14 mouse cellular contexts compared by ENCODE assay signal in genomic region chr3:106494417-106494950, GRCm38 (mm10). TPM values are rescaled to one million over a fixed set of nuclear protein-coding genes. Genes with fewer than 3 reads are reported as not detected.
DNase-seq lines count a peak whose midpoint lies in the region; ATAC-seq lines count a peak whose summit lies in the region.
"Had no signal": no experiment of that assay in that cellular context is flagged by ENCODE, and none has a peak within 500 bp of the region (broad histone marks: within the 10 kb centered on the region; RNA-seq: fewer than 3 reads in every experiment).

No protein-coding gene starts in this region.

- no peak overlapping the region for H3K9ac ChIP-seq in intestine, embryonic 15.5 days
- no peak overlapping the region for H3K9ac ChIP-seq in kidney, embryonic 16.5 days (replicated peaks; ENCODE audit: low read length)
- H3K9ac ChIP-seq in midbrain, embryonic 16.5 days (ENCODE audit: low read depth, low read length): no peak overlapping the region
- H3K9ac ChIP-seq: limb, embryonic 15.5 days had no signal

- ATAC-seq in erythroblast, adult 5-6 weeks (replicated peaks; ENCODE audit: low FRiP score, poor library complexity, severe bottlenecking): peak; percentile 68
- ATAC-seq in intestine, embryonic 15.5 days: no peak
- peak; percentile 18; the same call in 1 of the 2 replicates for ATAC-seq in megakaryocyte progenitor cell, adult 5-6 weeks (replicated peaks; ENCODE audit: poor library complexity)
- ATAC-seq in kidney, embryonic 16.5 days (ENCODE audit: low FRiP score, low TSS enrichment): no peak
- ATAC-seq in midbrain, embryonic 16.5 days: no peak

- H3K36me3 ChIP-seq in intestine, embryonic 15.5 days: no peaks in the 10 kb centered on the region
- no peaks in the 10 kb centered on the region for H3K36me3 ChIP-seq in kidney, embryonic 16.5 days (ENCODE audit: insufficient read depth, low read length)
- H3K36me3 ChIP-seq in midbrain, embryonic 16.5 days (ENCODE audit: control insufficient read depth, insufficient read depth, low read length): no peaks in the 10 kb centered on the region
- H3K36me3 ChIP-seq: G1E; limb, embryonic 15.5 days had no signal

- intact Hi-C loops in heart, postnatal 25 days (cut with DNase I): no loop called here

- H3K27me3 ChIP-seq in intestine, embryonic 15.5 days (replicated peaks): no peaks in the 10 kb centered on the region
- H3K27me3 ChIP-seq in kidney, embryonic 16.5 days (ENCODE audit: insufficient read depth, low read length): no peaks in the 10 kb centered on the region
- no peaks in the 10 kb centered on the region for H3K27me3 ChIP-seq in midbrain, embryonic 16.5 days (ENCODE audit: control insufficient read depth, insufficient read depth, low read depth, low read length)
- H3K27me3 ChIP-seq: limb, embryonic 15.5 days had no signal

- H3K9me3 ChIP-seq in intestine, embryonic 15.5 days: no peaks in the 10 kb centered on the region
- no peaks in the 10 kb centered on the region for H3K9me3 ChIP-seq in kidney, embryonic 16.5 days (ENCODE audit: low read length)
- H3K9me3 ChIP-seq in midbrain, embryonic 16.5 days (replicated peaks; ENCODE audit: control insufficient read depth, low read length, poor library complexity, severe bottlenecking): no peaks in the 10 kb centered on the region
- H3K9me3 ChIP-seq: G1E; limb, embryonic 15.5 days had no signal

- H3K4me3 ChIP-seq in intestine, embryonic 15.5 days (replicated peaks): no peak overlapping the region
- H3K4me3 ChIP-seq in kidney, embryonic 16.5 days (ENCODE audit: low read length): no peak overlapping the region
- no peak overlapping the region for H3K4me3 ChIP-seq in midbrain, embryonic 16.5 days (ENCODE audit: low read depth, low read length)
- H3K4me3 ChIP-seq: heart, adult 2 months; left cerebral cortex, adult 2 months; limb, embryonic 15.5 days had no signal

- H3K4me2 ChIP-seq in intestine, embryonic 15.5 days (replicated peaks): no peak overlapping the region
- H3K4me2 ChIP-seq in kidney, embryonic 16.5 days (replicated peaks; ENCODE audit: low read depth, low read length): no peak overlapping the region
- no peak overlapping the region for H3K4me2 ChIP-seq in midbrain, embryonic 16.5 days (ENCODE audit: low read length)
- H3K4me2 ChIP-seq: limb, embryonic 15.5 days had no signal

- WGBS in intestine, embryonic 15.5 days: 76% methylated on average over 1 of the region's 1 CpGs
- WGBS in kidney, embryonic 16.5 days: 89% methylated on average over 1 of the region's 1 CpGs
- 86% methylated on average over 1 of the region's 1 CpGs for WGBS in midbrain, embryonic 16.5 days

- DNase-seq in heart, adult 11 months: peak; percentile 93
- no peak for DNase-seq in heart, postnatal 25 days (ENCODE audit: low spot score)
- DNase-seq in frontal cortex, postnatal 10 days (ENCODE audit: low spot score in 2 of 2): no peak
- DNase-seq: cerebellum, postnatal 36 days; kidney, postnatal 36 days had no signal

- H3K27ac ChIP-seq in intestine, embryonic 15.5 days: 0 out of 2 replicates have a peak overlapping the region, but pooled peaks have one; percentile 36
- H3K27ac ChIP-seq in kidney, embryonic 16.5 days (ENCODE audit: low read length): no peak overlapping the region
- H3K27ac ChIP-seq in midbrain, embryonic 16.5 days (ENCODE audit: low read length): no peak overlapping the region
- H3K27ac ChIP-seq: heart, adult 2 months; left cerebral cortex, adult 2 months; limb, embryonic 15.5 days had no signal

- peaks cover 5% of the 10 kb centered on the region; the same call in 1 of the 2 replicates for H3K4me1 ChIP-seq in intestine, embryonic 15.5 days (replicated peaks)
- H3K4me1 ChIP-seq in kidney, embryonic 16.5 days (ENCODE audit: insufficient read depth, low read length): 0 out of 2 replicates have a peak, but pooled peaks cover 6% of the 10 kb centered on the region
- H3K4me1 ChIP-seq in midbrain, embryonic 16.5 days (ENCODE audit: control insufficient read depth, insufficient read depth, low read length): no peaks in the 10 kb centered on the region
- H3K4me1 ChIP-seq: limb, embryonic 15.5 days had no signal

RNA-seq across cellular contexts. Expression of gene Dennd2d, which starts 12.3 kb away (rescaled TPM):
- under 1 TPM; 0.70 to 0.89 TPM for total RNA-seq in heart, postnatal 25 days (2021)
- 4.4 and 5.0 TPM in 2 replicates for total RNA-seq in erythroblast, adult 5-6 weeks (2015; ENCODE audit: low replicate concordance)
- total RNA-seq in erythroblast, adult 5-6 weeks (2017; ENCODE audit: low replicate concordance): 6.4 and 10.3 TPM in 2 replicates
- 18.9 and 24.4 TPM in 2 replicates for polyA plus RNA-seq in intestine, embryonic 15.5 days (2015; fragmentation: Nextera tagmentation; extraction: Ambion mirVana)
- 20.4 and 20.6 TPM in 2 replicates for total RNA-seq in megakaryocyte progenitor cell, adult 5-6 weeks (2015)
- 14.2 and 23.0 TPM in 2 replicates for total RNA-seq in megakaryocyte progenitor cell, adult 5-6 weeks (2017)
- 8.1 and 8.7 TPM in 2 replicates for polyA plus RNA-seq in kidney, embryonic 16.5 days (2015; fragmentation: Nextera tagmentation; extraction: Ambion mirVana)
- 0.92 and 1.5 TPM in 2 replicates for polyA plus RNA-seq in midbrain, embryonic 16.5 days (2015; fragmentation: Nextera tagmentation; extraction: Ambion mirVana)

RNA-seq across cellular contexts. Expression of gene Dram2, which starts 53.1 kb away (rescaled TPM):
- 10 to 100 TPM; 90.5 to 94.4 TPM for total RNA-seq in heart, postnatal 25 days (2021)
- 17.7 and 25.1 TPM in 2 replicates for total RNA-seq in erythroblast, adult 5-6 weeks (2015; ENCODE audit: low replicate concordance)
- 11.4 and 16.5 TPM in 2 replicates for total RNA-seq in erythroblast, adult 5-6 weeks (2017; ENCODE audit: low replicate concordance)
- polyA plus RNA-seq in intestine, embryonic 15.5 days (2015; fragmentation: Nextera tagmentation; extraction: Ambion mirVana): 104 TPM in 2 replicates
- 36.7 and 37.4 TPM in 2 replicates for total RNA-seq in megakaryocyte progenitor cell, adult 5-6 weeks (2015)
- 16.9 and 24.1 TPM in 2 replicates for total RNA-seq in megakaryocyte progenitor cell, adult 5-6 weeks (2017)
- polyA plus RNA-seq in kidney, embryonic 16.5 days (2015; fragmentation: Nextera tagmentation; extraction: Ambion mirVana): 90.8 and 94.7 TPM in 2 replicates
- 67.1 and 67.2 TPM in 2 replicates for polyA plus RNA-seq in midbrain, embryonic 16.5 days (2015; fragmentation: Nextera tagmentation; extraction: Ambion mirVana)

RNA-seq across cellular contexts. Expression of gene Cept1, which starts 53.1 kb away (rescaled TPM):
- total RNA-seq in heart, postnatal 25 days (2021): 10 to 100 TPM; 19.2 to 20.5 TPM
- 33.8 and 40.8 TPM in 2 replicates for total RNA-seq in erythroblast, adult 5-6 weeks (2015; ENCODE audit: low replicate concordance)
- total RNA-seq in erythroblast, adult 5-6 weeks (2017; ENCODE audit: low replicate concordance): 16.4 and 17.6 TPM in 2 replicates
- polyA plus RNA-seq in intestine, embryonic 15.5 days (2015; fragmentation: Nextera tagmentation; extraction: Ambion mirVana): 59.6 and 61.6 TPM in 2 replicates
- total RNA-seq in megakaryocyte progenitor cell, adult 5-6 weeks (2015): 44.5 and 51.7 TPM in 2 replicates
- total RNA-seq in megakaryocyte progenitor cell, adult 5-6 weeks (2017): 95.2 and 100 TPM in 2 replicates
- 63.4 and 65.1 TPM in 2 replicates for polyA plus RNA-seq in kidney, embryonic 16.5 days (2015; fragmentation: Nextera tagmentation; extraction: Ambion mirVana)
- 47.8 and 51.1 TPM in 2 replicates for polyA plus RNA-seq in midbrain, embryonic 16.5 days (2015; fragmentation: Nextera tagmentation; extraction: Ambion mirVana)

Comparison
In these comparisons a context has a peak if more than half of its experiments do, and no peak if none do; other contexts are left out.
1. ATAC-seq: peak in erythroblast, adult 5-6 weeks (single experiment) and megakaryocyte progenitor cell, adult 5-6 weeks (single experiment); none in intestine, embryonic 15.5 days (single experiment), kidney, embryonic 16.5 days (single experiment) and midbrain, embryonic 16.5 days (single experiment).